Mouse (Mus musculus) cerebellum, adult 2 months (tissue): ENCODE data around the gene Erbb4. TPM values are rescaled to one million over a fixed set of nuclear protein-coding genes. Genes with fewer than 3 reads are reported as not detected.
A peak's percentile ranks its signal among the peaks of the same experiment; 100 is the strongest.

Experiments used
- DNase-seq, 2 experiments: peaks; one replicate each; pipeline ENCODE4 v3.0.0; 2021
- H3K27ac ChIP-seq: fragments of 200-500 bp; 2 replicates; pipeline ENCODE4 v1.5.1; 2012; ENCODE audit warnings: low read length, control low read depth, inconsistent platforms; ENCODE audit not compliant: insufficient read depth
- H3K27me3 ChIP-seq: fragments of 200-500 bp; 2 replicates; pipeline ENCODE4 v1.6.1; 2012; ENCODE audit warnings: inconsistent platforms, mild to moderate bottlenecking, low read length, moderate library complexity; ENCODE audit not compliant: control insufficient read depth, insufficient read depth
- H3K4me1 ChIP-seq: fragments of 200-500 bp; 2 replicates; pipeline ENCODE4 v1.6.1; 2011; ENCODE audit warnings: low read length; ENCODE audit not compliant: control insufficient read depth, insufficient read depth
- H3K4me3 ChIP-seq: fragments of 200-500 bp; replicated peaks from 2 replicates; pipeline ENCODE3; 2011; ENCODE audit warnings: mild to moderate bottlenecking, low read depth, low read length, control low read depth; ENCODE audit not compliant: insufficient read depth
- CTCF ChIP-seq: fragments of 200-500 bp; IDR thresholded peaks from 2 replicates; pipeline ENCODE4 v1.5.1; 2011; ENCODE audit warnings: low read depth, mild to moderate bottlenecking, control low read depth, low read length, moderate library complexity, borderline replicate concordance; ENCODE audit not compliant: insufficient read depth
- POLR2A ChIP-seq: fragments of 200-500 bp; IDR thresholded peaks from 2 replicates; pipeline ENCODE4 v1.6.1; 2011; ENCODE audit warnings: low read length, control low read depth, borderline replicate concordance; ENCODE audit not compliant: insufficient read depth
- WGBS: fragments of 180-500 bp; shearing (Covaris S2); methylation state at CpG from one replicate; pipeline ENCODE4 v1.1.7; 2018; 5-methylcytosine and 5-hydroxymethylcytosine counted together
- polyA plus RNA-seq: library from polyadenylated mRNA; depleted of rRNA; stranded (reverse); fragments of >200 nt; gene quantifications from 2 replicates; pipeline ENCODE4 v1.2.3, GENCODE M21; 2012

The Erbb4 gene
- polyA plus RNA-seq, 1 experiment, result 7.6 TPM

DNA sequence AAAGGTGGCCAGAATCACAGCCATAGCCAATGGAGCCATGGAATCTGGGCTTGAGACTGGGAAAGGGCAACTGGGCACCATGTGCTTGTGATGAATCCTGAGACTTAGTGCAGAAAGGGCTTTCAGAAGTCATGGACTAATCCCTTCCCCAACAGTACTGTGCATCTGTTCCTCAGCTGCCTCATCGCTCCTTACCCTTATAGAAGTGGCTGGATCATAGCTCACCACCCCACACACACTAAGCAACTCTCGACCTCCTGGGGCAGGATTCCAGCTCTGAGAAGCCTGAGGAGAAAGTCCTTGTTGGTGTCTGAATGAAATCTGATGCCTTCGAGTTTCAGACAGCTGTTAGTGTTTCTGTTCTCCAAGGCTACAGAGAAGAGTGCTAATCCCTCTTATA is 14.8 kb downstream of the Erbb4 start:
- Histone ChIP-seq H3K4me3 (no peak overlapping the region), H3K27ac (no peak overlapping the region), H3K4me1 (no peaks in the 10 kb centered on the region), H3K27me3 (no peaks in the 10 kb centered on the region)
- DNase-seq, result no peak
- 59% methylated on average over 3 of the region's 3 CpGs for WGBS
- TF ChIP-seq CTCF, result no peak
- TF ChIP-seq POLR2A, result no peak

DNA sequence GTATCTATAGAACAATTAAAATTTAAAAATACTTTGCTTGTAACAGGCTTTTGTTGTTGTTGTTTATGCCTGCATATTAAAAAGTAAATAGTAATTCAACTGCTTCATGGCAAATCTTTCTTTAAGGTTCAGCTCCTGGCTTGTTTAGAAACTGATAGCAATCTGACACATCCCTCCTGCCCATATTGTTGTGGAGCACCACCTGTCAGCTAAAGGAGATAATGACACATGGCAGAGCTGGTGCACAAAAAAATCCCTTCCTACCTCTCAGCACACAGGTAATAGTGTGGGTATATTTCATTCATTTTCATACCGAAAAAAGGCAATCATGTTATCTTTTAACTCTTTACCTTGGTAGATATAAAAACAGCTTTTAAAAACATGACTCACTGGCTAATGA is 18.5 kb downstream of the Erbb4 start:
- no peak overlapping the region for H3K4me3 ChIP-seq
- H3K4me1 ChIP-seq, result peaks cover 2% of the 10 kb centered on the region; the same call in 1 of the 2 replicates
- TF ChIP-seq POLR2A (no peak), CTCF (peak; percentile 48; the same call in 1 of the 2 replicates)
- H3K27ac ChIP-seq, result no peak overlapping the region
- WGBS, result 66% methylated on average over 1 of the region's 1 CpGs
- DNase-seq, result peak in 1 of 2 experiments; percentile 34
- H3K27me3 ChIP-seq, result no peaks in the 10 kb centered on the region

DNA sequence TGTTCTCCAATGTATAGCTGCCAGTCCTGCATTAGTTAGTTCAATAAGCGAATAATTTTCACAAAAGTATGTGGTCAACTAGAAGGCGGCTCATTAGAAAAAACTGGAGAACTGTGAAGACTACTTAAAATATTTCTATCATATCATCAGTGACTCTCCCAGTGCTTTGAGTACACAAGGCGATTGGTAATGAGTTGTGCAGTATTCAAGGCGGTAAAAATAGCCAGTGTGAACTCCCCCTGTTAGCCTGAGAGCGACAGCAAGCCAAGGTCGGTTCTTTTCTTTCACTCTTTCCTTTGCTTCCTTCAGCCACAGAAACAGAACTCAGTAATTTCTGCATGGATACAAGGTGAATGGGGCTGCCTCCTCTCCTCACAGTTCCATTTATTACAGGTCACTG is 22.1 kb downstream of the Erbb4 start:
- no peak for DNase-seq
- 54% methylated on average over 6 of the region's 6 CpGs for WGBS
- Histone ChIP-seq H3K27ac (no peak overlapping the region), H3K4me3 (no peak overlapping the region), H3K4me1 (peaks cover 2% of the 10 kb centered on the region; the same call in 1 of the 2 replicates), H3K27me3 (no peaks in the 10 kb centered on the region)
- TF ChIP-seq CTCF (no peak), POLR2A (no peak)

DNA sequence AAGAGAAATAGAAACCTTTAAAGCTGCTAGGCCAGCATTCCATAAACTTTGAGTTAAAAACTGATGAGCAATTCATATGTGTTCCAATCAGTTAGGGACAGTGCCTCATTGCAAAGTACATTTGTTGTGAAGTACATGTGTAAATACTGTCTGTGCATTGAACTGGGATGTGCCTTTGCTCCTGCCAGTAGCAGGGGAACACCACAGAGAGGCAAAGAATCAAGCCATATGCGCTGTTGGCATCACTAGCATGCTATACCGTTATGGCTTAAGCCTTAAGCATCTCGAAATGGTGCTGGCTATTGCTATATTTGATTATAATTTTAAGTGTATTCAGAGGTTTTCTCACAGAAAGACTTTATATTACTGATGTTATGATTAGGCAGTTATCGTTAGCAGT is 58.9 kb downstream of the Erbb4 start:
- peak in 1 of 2 experiments; percentile 48 for DNase-seq
- WGBS, result 54% methylated on average over 4 of the region's 4 CpGs
- H3K4me1 ChIP-seq, result no peaks in the 10 kb centered on the region
- no peaks in the 10 kb centered on the region for H3K27me3 ChIP-seq
- H3K4me3 ChIP-seq, result no peak overlapping the region
- H3K27ac ChIP-seq, result no peak overlapping the region
- TF ChIP-seq POLR2A (no peak), CTCF (no peak)

DNA sequence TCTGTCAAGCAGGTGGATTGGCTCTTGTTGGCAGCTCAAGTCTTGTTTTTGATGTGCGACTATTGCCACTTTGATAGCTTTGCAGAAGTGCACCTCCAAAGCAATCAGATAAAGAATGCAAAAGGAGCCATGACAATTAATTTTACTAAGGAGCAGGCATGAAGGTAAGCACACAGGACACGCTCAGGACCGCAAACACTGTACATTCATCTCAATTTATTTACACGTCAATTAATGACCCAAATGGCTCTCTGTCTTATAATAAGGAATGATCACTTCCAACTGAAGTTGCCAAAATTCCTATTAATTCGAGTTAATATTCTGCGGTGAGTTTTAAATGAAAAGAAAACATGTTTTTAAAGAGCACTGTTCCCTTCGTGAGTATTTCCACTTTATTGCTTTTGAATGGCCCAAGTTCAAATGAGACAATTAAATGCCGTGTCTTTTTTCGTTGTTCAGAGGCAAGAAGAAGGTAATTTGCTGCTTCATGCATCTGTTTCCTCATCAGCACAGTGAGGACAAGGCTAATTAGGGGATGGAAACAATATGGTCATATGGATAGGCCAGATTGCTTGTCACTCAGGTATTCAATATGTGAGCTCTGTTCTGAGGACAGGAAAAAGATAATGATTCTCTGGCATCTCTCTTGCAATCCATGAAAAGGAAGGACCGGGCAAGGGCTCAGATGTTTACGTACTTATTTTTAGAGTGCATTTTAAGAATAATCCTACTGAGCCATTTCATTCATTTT is 61.5 kb downstream of the Erbb4 start:
- H3K4me1 ChIP-seq, result no peaks in the 10 kb centered on the region
- H3K27me3 ChIP-seq, result no peaks in the 10 kb centered on the region
- DNase-seq, result peak in 1 of 2 experiments; percentile 17
- no peak overlapping the region for H3K27ac ChIP-seq
- WGBS, result 65% methylated on average over 11 of the region's 11 CpGs
- TF ChIP-seq POLR2A (no peak), CTCF (no peak)
- no peak overlapping the region for H3K4me3 ChIP-seq

DNA sequence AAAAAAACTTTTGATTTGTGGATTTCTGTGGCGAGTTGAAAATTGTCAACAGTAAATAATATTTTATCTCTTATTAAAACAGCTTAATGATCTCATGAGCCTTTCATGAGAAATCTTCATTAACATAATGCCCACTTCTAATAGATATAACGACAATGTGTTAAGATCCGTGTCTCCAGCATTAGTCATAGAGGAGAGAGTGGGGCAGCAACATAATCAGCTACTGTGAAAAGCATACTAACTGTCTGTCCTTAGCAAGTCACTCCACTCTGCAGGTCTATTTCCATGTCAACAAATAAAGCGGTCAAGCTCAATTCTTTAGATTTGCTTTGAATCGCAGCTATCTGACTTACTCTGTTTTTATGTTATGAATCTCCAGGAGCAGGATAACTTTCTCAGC is 80.0 kb downstream of the Erbb4 start:
- 69% methylated on average over 5 of the region's 5 CpGs for WGBS
- no peak overlapping the region for H3K4me3 ChIP-seq
- no peak overlapping the region for H3K27ac ChIP-seq
- no peak for DNase-seq
- no peaks in the 10 kb centered on the region for H3K27me3 ChIP-seq
- no peak for TF ChIP-seq CTCF
- no peak for TF ChIP-seq POLR2A
- no peaks in the 10 kb centered on the region for H3K4me1 ChIP-seq

DNA sequence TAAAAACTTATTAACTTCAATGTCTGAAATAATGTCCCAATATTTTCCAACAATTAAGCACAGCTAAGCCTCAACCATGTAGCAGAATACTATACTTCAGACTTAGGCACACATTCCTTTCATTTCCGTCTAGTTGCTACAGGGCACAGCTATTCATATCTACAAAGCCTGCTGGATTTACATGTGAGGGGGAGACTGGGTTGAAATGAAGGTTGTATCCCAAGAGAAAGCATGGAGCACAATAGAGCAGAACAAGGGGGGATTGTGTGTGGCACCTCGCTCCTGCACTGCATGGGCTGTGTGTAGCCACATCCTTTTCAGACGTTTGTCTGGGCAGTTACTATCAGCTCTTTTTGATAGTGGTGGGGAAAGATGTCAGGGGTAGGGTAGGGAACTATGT is 83.0 kb downstream of the Erbb4 start:
- Histone ChIP-seq H3K27me3 (no peaks in the 10 kb centered on the region), H3K4me1 (no peaks in the 10 kb centered on the region), H3K27ac (no peak overlapping the region), H3K4me3 (no peak overlapping the region)
- 71% methylated on average over 3 of the region's 3 CpGs for WGBS
- no peak for DNase-seq
- no peak for TF ChIP-seq POLR2A

DNA sequence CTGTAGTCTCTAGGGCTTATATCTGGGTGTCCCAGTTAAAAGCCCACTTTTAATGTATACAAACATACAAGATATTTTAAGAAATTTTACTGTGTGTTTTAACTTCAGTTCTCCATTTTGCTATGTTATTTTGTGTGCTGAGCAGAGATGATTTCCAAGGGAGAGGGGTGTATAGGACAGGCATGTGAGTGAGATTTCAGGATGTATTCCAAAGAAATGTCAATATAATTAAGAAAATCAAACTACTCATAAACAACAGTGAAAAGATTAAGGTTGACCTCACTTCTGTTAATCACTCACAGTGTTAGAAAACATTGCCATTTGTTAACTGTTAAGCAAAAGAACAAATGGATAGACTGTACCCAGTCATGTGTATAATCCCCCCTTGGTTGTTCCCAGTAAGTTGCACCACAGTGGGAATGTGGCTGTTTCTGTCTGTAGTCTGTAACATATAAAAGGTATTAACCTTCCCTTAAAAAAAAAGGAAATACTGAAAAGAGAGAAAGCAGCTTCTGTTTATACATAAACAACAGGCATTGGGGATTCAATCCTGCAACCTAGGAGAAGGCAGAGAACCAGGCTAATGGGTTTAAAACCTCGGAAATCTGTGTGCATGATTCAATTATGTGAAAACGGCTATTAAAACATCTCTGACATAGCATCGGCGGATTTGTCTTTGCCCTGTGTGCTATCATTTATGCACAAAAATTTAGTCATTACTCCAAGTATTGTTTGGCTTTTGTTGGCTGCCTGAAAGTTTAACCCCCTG is 84.5 kb downstream of the Erbb4 start:
- Histone ChIP-seq H3K27me3 (no peaks in the 10 kb centered on the region), H3K27ac (no peak overlapping the region), H3K4me3 (no peak overlapping the region), H3K4me1 (no peaks in the 10 kb centered on the region)
- no peak for TF ChIP-seq CTCF
- TF ChIP-seq POLR2A, result no peak
- no peak for DNase-seq
- WGBS, result 60% methylated on average over 4 of the region's 4 CpGs
